Mouse (Mus musculus) lung, postnatal 0 days (tissue): ENCODE data around the gene Tcp11l2.

Experiments used
- CTCF ChIP-seq: IDR thresholded peaks from 2 replicates; pipeline ENCODE4 v1.5.1; 2016; ENCODE audit warnings: antibody characterized with exemption, mild to moderate bottlenecking
- EP300 ChIP-seq: IDR thresholded peaks from 2 replicates; pipeline ENCODE4 v1.6.1; 2016; ENCODE audit warnings: antibody characterized with exemption, mild to moderate bottlenecking, control low read depth

DNA sequence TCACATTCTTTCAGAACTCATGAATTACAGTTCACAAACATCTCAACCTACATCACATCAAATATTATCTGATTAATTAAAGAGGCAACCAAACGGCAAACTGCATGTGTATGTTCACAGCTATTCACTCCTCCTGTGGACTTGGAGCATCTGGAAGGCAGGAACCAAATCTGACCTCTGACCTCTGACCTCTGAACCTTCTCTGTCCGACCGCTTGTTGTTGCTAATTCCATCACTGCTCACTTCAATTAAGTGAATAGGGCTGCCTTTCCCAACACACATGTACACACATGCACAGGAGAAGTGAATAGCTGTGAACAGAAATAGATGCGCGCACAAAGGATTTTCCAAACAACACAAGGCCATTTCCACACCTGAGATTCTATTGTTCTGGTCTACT is 14.3 kb upstream of the Tcp11l2 start:
- no peak for TF ChIP-seq CTCF
- no peak for TF ChIP-seq EP300
